Mouse (Mus musculus): ENCODE measurements around the gene Slc25a29. TPM values are rescaled to one million over a fixed set of nuclear protein-coding genes. Genes with fewer than 3 reads are reported as not detected.
"Not testable (repeated sequence)": the region's sequence is repeated elsewhere in the genome, so short reads cannot be mapped to it uniquely, and the experiment has no call there.

The Slc25a29 gene
- polyA plus RNA-seq, 1 experiment from 2014 or later: 2.9 TPM

DNA sequence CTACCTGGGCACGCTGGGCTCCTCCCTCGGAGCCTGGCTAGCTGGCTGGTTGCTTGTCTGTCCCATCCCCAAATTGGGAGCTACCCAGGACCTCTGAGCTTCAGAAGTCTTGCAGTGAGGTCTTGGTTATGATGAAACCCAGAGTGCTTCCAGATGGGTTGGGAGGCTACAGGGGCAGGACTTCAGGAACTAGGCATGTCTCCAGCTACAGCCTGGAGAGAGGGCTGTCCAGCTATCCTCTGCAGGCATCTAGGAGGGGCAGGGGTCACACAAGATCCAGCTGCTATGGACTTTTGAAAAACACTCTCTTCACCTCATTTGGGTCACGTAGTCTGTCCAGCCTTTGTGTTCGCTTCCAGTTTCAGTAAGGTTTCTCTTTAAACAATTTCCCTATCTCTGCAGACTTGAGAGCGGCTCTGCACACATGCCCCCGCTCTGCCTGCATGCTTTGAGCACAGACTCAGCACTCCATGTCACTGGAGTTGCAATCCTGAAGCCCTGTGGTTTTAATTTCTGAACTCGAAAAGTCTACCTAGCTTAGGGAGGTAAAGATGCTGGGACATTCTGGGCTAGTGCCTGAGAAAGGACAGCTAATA lies 22.0 kb upstream of the Slc25a29 start:
- Histone ChIP-seq H3K4me2 (no peak overlapping the region), H3K9ac (ENCODE audit: low read depth, low read length) (no peak overlapping the region), H3K36me3 (ENCODE audit: control insufficient read depth, insufficient read depth, low read length) (peaks cover 13% of the 10 kb centered on the region), H3K27me3 (replicated peaks; ENCODE audit: control insufficient read depth, insufficient read depth, low read length) (no peaks in the 10 kb centered on the region), H3K27ac (ENCODE audit: low read depth, low read length) (no peak overlapping the region), H3K4me3 (ENCODE audit: low read depth, low read length) (no peak overlapping the region), H3K4me1 (replicated peaks; ENCODE audit: control insufficient read depth, insufficient read depth, low read length) (no peaks in the 10 kb centered on the region), H3K9me3 (ENCODE audit: control insufficient read depth, low read length) (no peaks in the 10 kb centered on the region)
- ATAC-seq (replicated peaks; ENCODE audit: low FRiP score): no peak
- WGBS: 81% methylated on average over 7 of the region's 7 CpGs
- DNase-seq (ENCODE audit: low spot score): no peak

- H3K36me3 ChIP-seq (ENCODE audit: control insufficient read depth, insufficient read depth, low read length): peaks cover 9% of the 10 kb centered on the region
- no peak overlapping the region for H3K27ac ChIP-seq (ENCODE audit: low read depth, low read length)
- H3K9ac ChIP-seq (ENCODE audit: low read depth, low read length): no peak overlapping the region
- WGBS: 88% methylated on average over 7 of the region's 7 CpGs
- DNase-seq (ENCODE audit: low spot score): no peak
- H3K4me2 ChIP-seq: no peak overlapping the region
- no peak for ATAC-seq (replicated peaks; ENCODE audit: low FRiP score)
- H3K9me3 ChIP-seq (ENCODE audit: control insufficient read depth, low read length): no peaks in the 10 kb centered on the region
- H3K4me1 ChIP-seq (replicated peaks; ENCODE audit: control insufficient read depth, insufficient read depth, low read length): no peaks in the 10 kb centered on the region
- no peaks in the 10 kb centered on the region for H3K27me3 ChIP-seq (replicated peaks; ENCODE audit: control insufficient read depth, insufficient read depth, low read length)
- H3K4me3 ChIP-seq (ENCODE audit: low read depth, low read length): no peak overlapping the region
Observed at GRCm38 (mm10) chr12:108857109-108857508, 21.4 kb upstream of the Slc25a29 start.

GRCm38 (mm10) chr12:108856186-108856585 lies 20.5 kb upstream of the Slc25a29 start:
- peaks cover 5% of the 10 kb centered on the region for H3K36me3 ChIP-seq (ENCODE audit: control insufficient read depth, insufficient read depth, low read length)
- H3K4me1 ChIP-seq (replicated peaks; ENCODE audit: control insufficient read depth, insufficient read depth, low read length): peaks cover 5% of the 10 kb centered on the region
- ATAC-seq (replicated peaks; ENCODE audit: low FRiP score) (no peak), DNase-seq (ENCODE audit: low spot score) (no peak)
- no peak overlapping the region for H3K27ac ChIP-seq (ENCODE audit: low read depth, low read length)
- H3K27me3 ChIP-seq (replicated peaks; ENCODE audit: control insufficient read depth, insufficient read depth, low read length): no peaks in the 10 kb centered on the region
- H3K9me3 ChIP-seq (ENCODE audit: control insufficient read depth, low read length): no peaks in the 10 kb centered on the region
- 79% methylated on average over 8 of the region's 8 CpGs for WGBS
- no peak overlapping the region for H3K4me3 ChIP-seq (ENCODE audit: low read depth, low read length)
- H3K9ac ChIP-seq (ENCODE audit: low read depth, low read length): no peak overlapping the region
- H3K4me2 ChIP-seq: no peak overlapping the region

DNA sequence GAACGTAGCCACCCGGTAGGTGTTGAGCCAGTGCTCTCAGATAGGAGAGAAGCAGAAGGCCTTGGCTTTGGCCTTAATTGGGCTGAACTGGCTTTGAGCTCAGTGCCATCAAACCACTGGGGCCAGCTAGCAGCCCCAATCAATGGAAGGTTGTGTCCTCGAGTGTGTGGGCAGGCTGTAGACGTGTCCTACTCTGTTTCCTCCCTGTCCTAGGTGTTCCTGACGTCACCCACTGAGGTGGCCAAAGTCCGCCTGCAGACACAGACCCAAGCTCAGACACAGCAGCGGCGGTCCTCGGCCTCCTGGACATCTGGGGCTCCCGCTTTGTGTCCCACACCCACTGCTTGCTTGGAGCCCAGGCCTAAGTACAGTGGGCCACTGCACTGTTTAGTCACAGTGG lies 19.4 kb upstream of the Slc25a29 start:
- Histone ChIP-seq H3K9me3 (ENCODE audit: control insufficient read depth, low read length) (no peaks in the 10 kb centered on the region), H3K4me2 (no peak overlapping the region), H3K27ac (ENCODE audit: low read depth, low read length) (no peak overlapping the region), H3K27me3 (replicated peaks; ENCODE audit: control insufficient read depth, insufficient read depth, low read length) (no peaks in the 10 kb centered on the region), H3K4me1 (replicated peaks; ENCODE audit: control insufficient read depth, insufficient read depth, low read length) (peaks cover 10% of the 10 kb centered on the region), H3K36me3 (ENCODE audit: control insufficient read depth, insufficient read depth, low read length) (no peaks in the 10 kb centered on the region), H3K9ac (ENCODE audit: low read depth, low read length) (no peak overlapping the region), H3K4me3 (ENCODE audit: low read depth, low read length) (no peak overlapping the region)
- 77% methylated on average over 10 of the region's 10 CpGs for WGBS
- ATAC-seq (replicated peaks; ENCODE audit: low FRiP score) (no peak), DNase-seq (ENCODE audit: low spot score) (no peak)

DNA sequence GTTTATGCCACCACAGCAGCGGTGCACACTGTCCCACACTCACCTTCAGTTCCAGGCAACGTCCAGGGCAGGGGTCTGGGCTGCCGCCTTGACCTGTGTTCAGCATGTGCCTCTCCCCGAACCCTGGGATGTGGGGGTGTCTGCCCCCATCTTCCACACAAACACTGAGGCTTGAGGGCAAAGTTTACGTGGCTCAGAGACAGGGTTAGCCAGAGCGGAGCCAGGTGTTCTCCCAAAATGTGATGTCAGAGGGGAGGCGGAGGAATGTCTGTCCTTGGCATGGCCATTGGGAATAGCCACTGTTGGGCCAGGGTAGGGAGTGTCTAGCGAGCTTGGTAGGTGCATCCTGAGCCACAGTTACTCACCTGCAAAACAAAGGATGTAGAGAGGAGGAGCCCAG lies 17.1 kb upstream of the Slc25a29 start:
- no peak overlapping the region for H3K27ac ChIP-seq (ENCODE audit: low read depth, low read length)
- H3K4me3 ChIP-seq (ENCODE audit: low read depth, low read length): no peak overlapping the region
- H3K36me3 ChIP-seq (ENCODE audit: control insufficient read depth, insufficient read depth, low read length): no peaks in the 10 kb centered on the region
- H3K9ac ChIP-seq (ENCODE audit: low read depth, low read length): no peak overlapping the region
- no peaks in the 10 kb centered on the region for H3K27me3 ChIP-seq (replicated peaks; ENCODE audit: control insufficient read depth, insufficient read depth, low read length)
- H3K4me1 ChIP-seq (replicated peaks; ENCODE audit: control insufficient read depth, insufficient read depth, low read length): peaks cover 10% of the 10 kb centered on the region
- DNase-seq (ENCODE audit: low spot score) (no peak), ATAC-seq (replicated peaks; ENCODE audit: low FRiP score) (no peak)
- WGBS: 87% methylated on average over 8 of the region's 8 CpGs
- H3K9me3 ChIP-seq (ENCODE audit: control insufficient read depth, low read length): no peaks in the 10 kb centered on the region
- no peak overlapping the region for H3K4me2 ChIP-seq

GRCm38 (mm10) chr12:108850886-108851285 lies 15.2 kb upstream of the Slc25a29 start:
- Histone ChIP-seq H3K9me3 (ENCODE audit: control insufficient read depth, low read length) (no peaks in the 10 kb centered on the region), H3K4me3 (ENCODE audit: low read depth, low read length) (no peak overlapping the region), H3K4me1 (replicated peaks; ENCODE audit: control insufficient read depth, insufficient read depth, low read length) (peaks cover 10% of the 10 kb centered on the region), H3K36me3 (ENCODE audit: control insufficient read depth, insufficient read depth, low read length) (no peaks in the 10 kb centered on the region), H3K4me2 (no peak overlapping the region), H3K27me3 (replicated peaks; ENCODE audit: control insufficient read depth, insufficient read depth, low read length) (no peaks in the 10 kb centered on the region), H3K27ac (ENCODE audit: low read depth, low read length) (no peak overlapping the region), H3K9ac (ENCODE audit: low read depth, low read length) (no peak overlapping the region; the same call in 1 of the 2 replicates)
- WGBS: 84% methylated on average over 8 of the region's 8 CpGs
- no peak for ATAC-seq (replicated peaks; ENCODE audit: low FRiP score)
- DNase-seq (ENCODE audit: low spot score): no peak

- H3K27ac ChIP-seq (ENCODE audit: low read depth, low read length): no peak overlapping the region
- 58% methylated on average over 8 of the region's 8 CpGs for WGBS
- H3K9me3 ChIP-seq (ENCODE audit: control insufficient read depth, low read length): no peaks in the 10 kb centered on the region
- no peak overlapping the region for H3K9ac ChIP-seq (ENCODE audit: low read depth, low read length)
- H3K27me3 ChIP-seq (replicated peaks; ENCODE audit: control insufficient read depth, insufficient read depth, low read length): no peaks in the 10 kb centered on the region
- H3K4me2 ChIP-seq: no peak overlapping the region
- H3K4me3 ChIP-seq (ENCODE audit: low read depth, low read length): no peak overlapping the region
- peaks cover 10% of the 10 kb centered on the region for H3K4me1 ChIP-seq (replicated peaks; ENCODE audit: control insufficient read depth, insufficient read depth, low read length)
- ATAC-seq (replicated peaks; ENCODE audit: low FRiP score) (peak; percentile 33), DNase-seq (ENCODE audit: low spot score) (no peak)
- no peaks in the 10 kb centered on the region for H3K36me3 ChIP-seq (ENCODE audit: control insufficient read depth, insufficient read depth, low read length)
Observed at GRCm38 (mm10) chr12:108850129-108850528, 14.4 kb upstream of the Slc25a29 start.

GRCm38 (mm10) chr12:108849488-108850022 lies 13.9 kb upstream of the Slc25a29 start:
- H3K9ac ChIP-seq (ENCODE audit: low read depth, low read length): no peak overlapping the region
- no peaks in the 10 kb centered on the region for H3K9me3 ChIP-seq (ENCODE audit: control insufficient read depth, low read length)
- DNase-seq (ENCODE audit: low spot score): no peak
- H3K36me3 ChIP-seq (ENCODE audit: control insufficient read depth, insufficient read depth, low read length): peaks cover 4% of the 10 kb centered on the region; the same call in 1 of the 2 replicates
- ATAC-seq (replicated peaks; ENCODE audit: low FRiP score): no peak
- WGBS: 80% methylated on average over 4 of the region's 4 CpGs
- no peak overlapping the region for H3K4me3 ChIP-seq (ENCODE audit: low read depth, low read length)
- H3K4me1 ChIP-seq (replicated peaks; ENCODE audit: control insufficient read depth, insufficient read depth, low read length): peaks cover 10% of the 10 kb centered on the region
- H3K4me2 ChIP-seq: no peak overlapping the region
- no peak overlapping the region for H3K27ac ChIP-seq (ENCODE audit: low read depth, low read length)
- H3K27me3 ChIP-seq (replicated peaks; ENCODE audit: control insufficient read depth, insufficient read depth, low read length): no peaks in the 10 kb centered on the region

DNA sequence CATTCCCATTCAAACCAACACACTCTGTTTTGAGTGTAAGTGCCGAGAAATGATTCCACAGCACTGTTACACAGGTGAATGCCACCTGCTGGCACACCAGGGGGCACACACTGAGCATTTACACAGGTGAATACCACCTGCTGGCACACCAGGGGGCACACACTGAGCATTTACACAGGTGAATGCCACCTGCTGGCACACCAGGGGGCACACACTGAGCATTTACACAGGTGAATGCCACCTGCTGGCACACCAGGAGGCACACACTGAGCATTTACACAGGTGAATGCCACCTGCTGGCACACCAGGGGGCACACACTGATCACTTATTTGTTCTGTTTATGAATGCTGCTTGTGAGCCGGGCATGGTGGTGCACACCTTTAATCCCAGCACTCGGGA lies 12.3 kb upstream of the Slc25a29 start:
- not testable (repeated sequence) for ATAC-seq (replicated peaks; ENCODE audit: low FRiP score); H3K4me3 ChIP-seq (ENCODE audit: low read depth, low read length); H3K27me3 ChIP-seq (replicated peaks; ENCODE audit: control insufficient read depth, insufficient read depth, low read length); H3K9me3 ChIP-seq (ENCODE audit: control insufficient read depth, low read length); H3K9ac ChIP-seq (ENCODE audit: low read depth, low read length); H3K27ac ChIP-seq (ENCODE audit: low read depth, low read length); H3K4me2 ChIP-seq; DNase-seq (ENCODE audit: low spot score)
- Histone ChIP-seq H3K4me1 (replicated peaks; ENCODE audit: control insufficient read depth, insufficient read depth, low read length) (peaks cover 10% of the 10 kb centered on the region), H3K36me3 (ENCODE audit: control insufficient read depth, insufficient read depth, low read length) (peaks cover 10% of the 10 kb centered on the region; the same call in 1 of the 2 replicates)
- WGBS: 88% methylated on average over 3 of the region's 3 CpGs

All from liver, embryonic 11.5 days (tissue).